Mouse (Mus musculus) liver, adult 2 months (tissue): ENCODE results near the gene Apbb2.

Source experiments
- CTCF ChIP-seq: fragments of 200-500 bp; IDR thresholded peaks from 2 replicates; pipeline ENCODE4 v1.5.1; 2011; ENCODE audit warnings: low read depth, low read length, control low read depth
- POLR2A ChIP-seq: fragments of 200-500 bp; IDR thresholded peaks from 2 replicates; pipeline ENCODE4 v1.6.1; 2011; ENCODE audit warnings: low read length, control low read depth; ENCODE audit not compliant: insufficient read depth; ENCODE audit errors: extremely low read depth

DNA sequence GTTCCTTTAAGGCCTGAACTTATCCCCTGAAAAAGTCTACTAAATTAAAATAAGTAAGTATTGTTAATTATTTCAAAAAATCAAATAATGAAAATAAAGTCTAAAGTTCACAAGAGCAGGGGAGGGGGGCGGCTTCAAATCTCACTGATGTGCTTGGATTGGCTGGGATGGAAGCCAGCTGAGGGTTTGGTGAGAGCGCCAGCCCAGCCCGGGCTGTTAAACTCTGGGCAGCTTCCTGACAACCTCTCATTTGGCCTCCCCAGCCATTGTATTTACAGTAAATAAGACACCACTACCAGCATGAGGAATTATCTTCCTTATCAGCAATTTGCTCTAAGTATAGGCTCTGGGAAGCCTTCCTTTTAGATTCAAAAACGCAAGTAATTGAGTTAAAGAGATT is 77.2 kb downstream of the Apbb2 start:
- TF ChIP-seq POLR2A (no peak), CTCF (no peak)
